Mouse (Mus musculus) forelimb bud, embryonic 11.5 days (tissue): Measurements from ENCODE around the gene Tmem52.

Experiments used
- DNase-seq: peaks from one replicate; pipeline ENCODE4 v3.0.0-alpha.2; 2012; ENCODE audit warnings: low read depth, low spot score

The Tmem52 gene

DNA sequence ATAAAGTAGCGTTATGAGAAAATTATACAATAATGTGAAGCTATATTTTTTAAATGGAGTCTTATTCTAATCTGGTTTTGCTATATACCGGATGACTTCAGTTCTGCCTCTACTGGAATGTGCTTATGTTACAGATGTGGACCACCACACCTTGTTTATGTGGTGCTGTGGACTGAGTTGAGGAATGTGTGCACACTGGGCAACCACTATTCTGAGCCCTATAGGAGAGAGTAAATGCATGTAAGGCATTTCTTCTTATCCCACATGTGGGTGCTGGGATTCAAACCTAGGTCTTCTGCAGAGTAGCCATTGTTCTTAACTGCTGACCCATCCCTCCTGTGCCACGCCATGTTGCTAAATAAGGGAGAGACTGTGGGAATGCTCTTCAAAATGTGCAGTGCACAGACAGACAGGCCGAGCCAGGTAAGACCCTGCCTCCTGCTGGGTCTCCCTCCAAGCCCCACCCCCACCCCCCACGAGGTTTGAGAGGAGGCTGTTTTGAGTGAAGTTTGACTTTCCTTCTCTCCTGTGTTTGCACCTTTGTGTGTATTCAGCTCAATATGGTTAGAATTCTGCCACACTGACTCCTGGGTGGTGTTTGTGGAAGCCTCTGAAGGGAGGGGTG is 36.9 kb downstream of the Tmem52 start:
- no peak for DNase-seq

DNA sequence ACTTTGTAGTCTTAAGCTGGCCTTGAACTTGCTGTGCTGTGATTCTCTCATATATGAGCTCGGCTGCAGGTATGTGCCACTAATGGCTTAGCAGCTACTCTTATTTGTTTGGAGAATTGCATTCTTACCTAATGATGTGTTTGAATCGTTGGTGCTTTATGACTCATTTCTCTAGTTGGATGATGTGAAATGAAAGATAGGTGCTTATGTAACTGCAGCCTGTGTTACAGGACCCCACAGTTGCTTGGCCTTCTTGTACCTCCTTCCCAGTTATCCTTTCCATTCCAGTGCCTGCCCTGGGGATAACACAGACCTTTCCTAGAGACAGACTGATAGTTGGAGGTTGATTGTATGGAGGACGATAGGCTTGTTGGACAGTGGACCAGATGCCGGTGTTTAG is 39.7 kb downstream of the Tmem52 start:
- DNase-seq, result no peak

DNA sequence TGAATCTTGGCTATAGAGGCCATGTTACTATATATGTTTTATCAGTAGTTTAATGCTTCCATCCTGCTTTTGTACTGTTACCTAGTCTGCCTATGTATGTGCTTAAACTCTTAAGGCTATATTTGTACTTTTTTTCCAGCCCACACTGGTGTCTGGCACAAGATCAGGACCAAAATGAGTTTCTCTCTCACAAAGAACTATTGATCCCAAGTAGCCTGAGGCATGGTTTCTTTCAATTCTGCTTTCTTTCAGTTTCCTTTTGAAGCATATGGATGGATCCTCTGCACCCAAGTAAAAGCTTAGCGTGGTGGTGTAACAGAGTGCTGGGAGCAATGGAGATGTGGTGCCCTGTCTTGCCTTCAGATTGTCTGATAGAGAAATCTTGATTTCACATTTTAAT is 42.1 kb downstream of the Tmem52 start:
- DNase-seq, result no peak

DNA sequence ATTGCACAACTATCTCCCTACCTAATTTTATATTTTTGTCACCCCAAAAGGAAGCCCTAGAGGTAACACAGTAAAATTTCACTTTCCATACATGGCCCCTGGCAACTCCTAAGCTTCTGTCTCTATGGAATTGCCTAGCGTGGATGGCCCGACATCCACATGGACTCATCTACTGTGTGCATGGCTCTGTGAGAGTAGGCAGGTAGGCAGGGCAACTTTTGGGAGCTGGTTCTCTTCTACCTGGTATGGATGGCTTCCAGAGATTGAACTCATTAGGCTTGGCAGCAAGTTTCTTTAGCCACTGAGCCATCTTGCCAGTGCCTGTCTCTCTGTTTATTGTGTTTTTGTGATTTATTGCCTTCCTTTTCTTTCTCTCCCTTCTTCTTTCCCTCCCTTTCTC is 45.9 kb downstream of the Tmem52 start:
- DNase-seq, result no peak

DNA sequence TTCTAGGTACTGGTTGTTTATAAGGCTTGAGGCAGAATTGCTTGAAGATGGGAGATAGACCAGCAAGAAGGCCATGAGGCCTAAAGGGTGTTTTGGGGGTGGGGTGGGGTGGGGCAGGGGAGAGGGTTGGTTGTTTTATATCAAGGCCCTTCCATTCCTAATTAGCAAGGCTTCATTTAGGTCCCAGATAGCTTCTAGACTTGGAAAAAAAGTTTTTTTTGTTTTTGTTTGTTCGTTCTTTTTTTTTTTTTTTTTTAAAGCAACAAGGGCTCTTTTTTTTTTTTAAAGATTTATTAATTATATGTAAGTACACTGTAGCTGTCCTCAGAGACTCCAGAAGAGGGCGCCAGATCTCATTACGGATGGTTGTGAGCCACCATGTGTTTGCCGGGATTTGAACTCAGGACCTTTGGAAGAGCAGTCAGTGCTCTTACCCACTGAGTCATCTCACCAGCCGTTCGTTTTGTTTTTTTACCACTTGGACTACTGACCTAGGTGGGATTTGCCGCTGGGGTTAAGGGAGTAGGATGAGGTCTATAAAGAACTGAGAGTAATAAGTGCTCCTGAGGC is 49.1 kb downstream of the Tmem52 start:
- DNase-seq, result no peak
